Mouse (Mus musculus): ENCODE measurements around the gene Tmeff1. TPM values are rescaled to one million over a fixed set of nuclear protein-coding genes. Genes with fewer than 3 reads are reported as not detected.
A peak's percentile ranks its signal among the peaks of the same experiment; 100 is the strongest.
"Not testable (repeated sequence)": the region's sequence is repeated elsewhere in the genome, so short reads cannot be mapped to it uniquely, and the experiment has no call there.

Tmeff1 gene
- polyA plus RNA-seq, 1 experiment, result 107 TPM

- DNase-seq (ENCODE audit: extremely low spot score in 1 of 2, low spot score in 1 of 2), result no peak
Measured at GRCm38 (mm10) chr4:48664021-48664420, 79.0 kb downstream of the Tmeff1 start.

GRCm38 (mm10) chr4:48667279-48667678 lies 82.3 kb downstream of the Tmeff1 start:
- no peak for DNase-seq (ENCODE audit: extremely low spot score in 1 of 2, low spot score in 1 of 2)

GRCm38 (mm10) chr4:48672915-48673314 lies 87.9 kb downstream of the Tmeff1 start:
- DNase-seq (ENCODE audit: extremely low spot score in 1 of 2, low spot score in 1 of 2), result no peak

GRCm38 (mm10) chr4:48674412-48674811 lies 89.4 kb downstream of the Tmeff1 start:
- DNase-seq (ENCODE audit: extremely low spot score in 1 of 2, low spot score in 1 of 2), result no peak

GRCm38 (mm10) chr4:48676570-48677185 lies 91.7 kb downstream of the Tmeff1 start:
- DNase-seq (ENCODE audit: extremely low spot score in 1 of 2, low spot score in 1 of 2), result no peak

GRCm38 (mm10) chr4:48677276-48677675 lies 92.3 kb downstream of the Tmeff1 start:
- no peak for DNase-seq (ENCODE audit: extremely low spot score in 1 of 2, low spot score in 1 of 2)

- no peak for DNase-seq (ENCODE audit: extremely low spot score in 1 of 2, low spot score in 1 of 2)
Measured at GRCm38 (mm10) chr4:48677812-48678211, 92.8 kb downstream of the Tmeff1 start.

- DNase-seq (ENCODE audit: extremely low spot score in 1 of 2, low spot score in 1 of 2), result no peak
Measured at GRCm38 (mm10) chr4:48678793-48679192, 93.8 kb downstream of the Tmeff1 start.

- DNase-seq (ENCODE audit: extremely low spot score in 1 of 2, low spot score in 1 of 2), result not testable (repeated sequence)
Measured at GRCm38 (mm10) chr4:48679728-48680127, 94.8 kb downstream of the Tmeff1 start.

GRCm38 (mm10) chr4:48680214-48680613 lies 95.2 kb downstream of the Tmeff1 start:
- no peak for DNase-seq (ENCODE audit: extremely low spot score in 1 of 2, low spot score in 1 of 2)

GRCm38 (mm10) chr4:48680648-48681343 lies 95.8 kb downstream of the Tmeff1 start:
- DNase-seq (ENCODE audit: extremely low spot score in 1 of 2, low spot score in 1 of 2), result peak in 1 of 2 experiments; percentile 88

- no peak for DNase-seq (ENCODE audit: extremely low spot score in 1 of 2, low spot score in 1 of 2)
Measured at GRCm38 (mm10) chr4:48683126-48683525, 98.2 kb downstream of the Tmeff1 start.

- peak in 1 of 2 experiments; percentile 27 for DNase-seq (ENCODE audit: extremely low spot score in 1 of 2, low spot score in 1 of 2)
Measured at GRCm38 (mm10) chr4:48683633-48684209, 98.7 kb downstream of the Tmeff1 start.

GRCm38 (mm10) chr4:48684593-48685187 lies 99.7 kb downstream of the Tmeff1 start:
- DNase-seq (ENCODE audit: extremely low spot score in 1 of 2, low spot score in 1 of 2), result no peak

GRCm38 (mm10) chr4:48688148-48688547 lies 103.2 kb downstream of the Tmeff1 start:
- peak in 1 of 2 experiments; percentile 28 for DNase-seq (ENCODE audit: extremely low spot score in 1 of 2, low spot score in 1 of 2)

GRCm38 (mm10) chr4:48690640-48691039 lies 105.7 kb downstream of the Tmeff1 start:
- peak; percentile 57 to 91 for DNase-seq (ENCODE audit: extremely low spot score in 1 of 2, low spot score in 1 of 2)

- peak in 1 of 2 experiments; percentile 82 for DNase-seq (ENCODE audit: extremely low spot score in 1 of 2, low spot score in 1 of 2)
Measured at GRCm38 (mm10) chr4:48691793-48692437, 106.9 kb downstream of the Tmeff1 start.

GRCm38 (mm10) chr4:48692736-48693292 lies 107.8 kb downstream of the Tmeff1 start:
- no peak for DNase-seq (ENCODE audit: extremely low spot score in 1 of 2, low spot score in 1 of 2)

GRCm38 (mm10) chr4:48696706-48697105 lies 111.7 kb downstream of the Tmeff1 start:
- no peak for DNase-seq (ENCODE audit: extremely low spot score in 1 of 2, low spot score in 1 of 2)

- DNase-seq (ENCODE audit: extremely low spot score in 1 of 2, low spot score in 1 of 2), result no peak
Measured at GRCm38 (mm10) chr4:48697302-48697701, 112.3 kb downstream of the Tmeff1 start.

Measured in frontal cortex, adult 2 months (tissue).